Mouse (Mus musculus) brain, embryonic 14.5 days (tissue): ENCODE measurements around the gene Wbp1. TPM values are rescaled to one million over a fixed set of nuclear protein-coding genes. Genes with fewer than 3 reads are reported as not detected.

ENCODE experiments used
- DNase-seq: peaks from one replicate; pipeline ENCODE4 v3.0.0-alpha.2; 2011; ENCODE audit warnings: low read depth
- CTCF ChIP-seq: fragments of 200-500 bp; IDR thresholded peaks from 2 replicates; pipeline ENCODE4 v1.5.1; 2012; ENCODE audit warnings: inconsistent platforms, mild to moderate bottlenecking, moderate library complexity, borderline replicate concordance; ENCODE audit not compliant: insufficient read depth, insufficient read length; ENCODE audit errors: extremely low read depth
- POLR2A ChIP-seq: fragments of 200-500 bp; IDR thresholded peaks from 2 replicates; pipeline ENCODE4 v1.6.1; 2012; ENCODE audit warnings: mild to moderate bottlenecking, inconsistent platforms, borderline replicate concordance; ENCODE audit not compliant: poor library complexity, insufficient read depth, insufficient read length, severe bottlenecking; ENCODE audit errors: extremely low read depth
- polyA plus RNA-seq: library from polyadenylated mRNA; depleted of rRNA; stranded (reverse); fragments of >200 nt; gene quantifications from 2 replicates; pipeline ENCODE4 v1.2.3, GENCODE M21; 2012

Wbp1 gene
- polyA plus RNA-seq, 1 experiment: 298 TPM

GRCm38 (mm10) chr6:83137576-83137950, 16.2 kb upstream of the Wbp1 start:
- no peak for TF ChIP-seq CTCF
- no peak for TF ChIP-seq POLR2A
- peak; percentile 70 for DNase-seq

GRCm38 (mm10) chr6:83136881-83137575, 15.7 kb upstream of the Wbp1 start:
- DNase-seq: peak; percentile 73
- TF ChIP-seq CTCF (no peak), POLR2A (peak; percentile 4; the same call in 1 of the 2 replicates)

- no peak for TF ChIP-seq CTCF
- TF ChIP-seq POLR2A: no peak
- no peak for DNase-seq
Measured at GRCm38 (mm10) chr6:83136291-83136880, 15.0 kb upstream of the Wbp1 start.

- DNase-seq: no peak
- TF ChIP-seq CTCF (no peak), POLR2A (no peak)
Measured at GRCm38 (mm10) chr6:83135571-83136161, 14.3 kb upstream of the Wbp1 start.

GRCm38 (mm10) chr6:83134951-83135513, 13.7 kb upstream of the Wbp1 start, which contains the start of gene Rtkn:
Gene Rtkn (plus strand): TSS chr6:83135463.
- DNase-seq: no peak
- no peak for TF ChIP-seq CTCF
- TF ChIP-seq POLR2A: no peak

- no peak for TF ChIP-seq CTCF
- TF ChIP-seq POLR2A: no peak
- DNase-seq: no peak
Measured at GRCm38 (mm10) chr6:83134226-83134625, 12.9 kb upstream of the Wbp1 start.

- no peak for DNase-seq
- TF ChIP-seq POLR2A (no peak), CTCF (no peak)
Measured at GRCm38 (mm10) chr6:83132176-83132919, 11.0 kb upstream of the Wbp1 start.

- no peak for TF ChIP-seq CTCF
- TF ChIP-seq POLR2A: no peak
- no peak for DNase-seq
Measured at GRCm38 (mm10) chr6:83131469-83132034, 10.2 kb upstream of the Wbp1 start.

GRCm38 (mm10) chr6:83127419-83127818, 6.1 kb upstream of the Wbp1 start:
- TF ChIP-seq CTCF: peak; percentile 19; the same call in 1 of the 2 replicates
- no peak for TF ChIP-seq POLR2A
- DNase-seq: no peak

GRCm38 (mm10) chr6:83125331-83125730, 4.0 kb upstream of the Wbp1 start, which contains the start of gene Ino80b:
Gene Ino80b (minus strand): TSS chr6:83125431.
- DNase-seq: no peak
- TF ChIP-seq POLR2A (no peak), CTCF (no peak)
